Mouse (Mus musculus): ENCODE measurements around the gene Hnrnpl. TPM values are rescaled to one million over a fixed set of nuclear protein-coding genes. Genes with fewer than 3 reads are reported as not detected.

Hnrnpl gene
- polyA plus RNA-seq, 1 experiment from 2014 or later: 202 TPM

DNA sequence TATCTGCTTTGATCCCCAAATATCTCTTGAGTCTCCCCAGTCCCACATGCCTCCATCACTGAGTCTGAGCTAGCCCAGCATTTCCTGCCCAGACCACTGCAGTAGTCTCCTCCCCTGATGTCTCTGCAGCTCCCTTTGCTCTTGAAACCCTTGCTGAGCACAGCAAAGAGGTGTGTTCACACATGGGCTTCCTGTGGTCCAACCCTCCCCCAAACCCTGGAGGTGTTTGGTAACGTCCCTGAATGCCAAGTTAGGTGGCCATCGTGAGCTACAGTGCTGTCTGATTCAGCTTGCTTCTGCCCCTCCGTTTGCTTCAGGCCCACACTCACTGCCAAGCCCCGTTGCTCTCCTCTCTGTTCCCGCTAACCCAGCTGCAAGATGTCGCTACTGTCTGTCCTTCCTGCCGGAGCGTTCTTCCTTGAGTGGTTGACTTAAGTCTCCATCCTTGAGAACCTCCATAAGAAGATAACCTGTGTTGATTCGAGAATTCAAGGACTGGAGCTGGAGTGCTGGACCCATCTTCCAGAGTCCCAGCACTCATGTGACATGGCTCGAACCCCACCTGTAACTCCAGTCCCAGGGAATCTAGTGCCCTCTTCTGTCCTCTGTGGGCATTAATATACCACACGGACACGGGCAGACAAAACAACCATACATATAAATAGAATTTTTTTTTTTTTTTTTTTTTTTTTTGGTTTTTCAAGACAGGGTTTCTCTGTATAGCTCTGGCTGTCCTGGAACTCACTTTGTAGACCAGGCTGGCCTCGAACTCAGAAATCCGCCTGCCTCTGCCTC is 15.8 kb upstream of the Hnrnpl start:
- no peak overlapping the region for H3K4me2 ChIP-seq
- H3K4me3 ChIP-seq: no peak overlapping the region
- H3K27me3 ChIP-seq: no peaks in the 10 kb centered on the region
- peaks cover 10% of the 10 kb centered on the region for H3K36me3 ChIP-seq
- WGBS: 84% methylated on average over 14 of the region's 14 CpGs
- H3K27ac ChIP-seq: no peak overlapping the region
- H3K9ac ChIP-seq: no peak overlapping the region
- peaks cover 8% of the 10 kb centered on the region for H3K4me1 ChIP-seq (replicated peaks)
- ATAC-seq (ENCODE audit: low FRiP score): no peak
- no peaks in the 10 kb centered on the region for H3K9me3 ChIP-seq

DNA sequence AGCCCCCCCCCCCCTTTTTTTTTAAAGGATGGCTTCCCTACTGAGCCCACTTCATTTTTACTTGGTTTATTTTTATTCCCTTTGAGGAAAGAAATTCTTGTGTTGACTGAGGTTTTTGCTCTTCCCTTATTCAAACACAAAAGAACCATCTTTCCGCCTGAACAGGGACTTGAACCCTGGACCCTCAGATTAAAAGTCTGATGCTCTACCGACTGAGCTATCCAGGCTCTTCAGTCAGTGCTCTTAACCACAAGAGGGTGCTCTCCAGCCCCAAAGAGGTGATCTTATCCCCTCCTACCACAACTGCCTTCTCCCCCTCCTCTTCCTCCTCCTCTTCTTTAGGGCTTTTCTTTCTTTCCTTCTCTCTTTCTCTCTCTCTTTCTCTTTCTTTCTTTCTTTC is 14.5 kb upstream of the Hnrnpl start:
- H3K27me3 ChIP-seq: no peaks in the 10 kb centered on the region
- H3K4me1 ChIP-seq (replicated peaks): peaks cover 8% of the 10 kb centered on the region
- H3K27ac ChIP-seq: no peak overlapping the region
- no peaks in the 10 kb centered on the region for H3K9me3 ChIP-seq
- 32% methylated on average over 2 of the region's 2 CpGs for WGBS
- no peak for ATAC-seq (ENCODE audit: low FRiP score)
- no peak overlapping the region for H3K4me3 ChIP-seq
- no peak overlapping the region for H3K9ac ChIP-seq
- H3K36me3 ChIP-seq: 0 out of 2 replicates have a peak, but pooled peaks cover 2% of the 10 kb centered on the region
- H3K4me2 ChIP-seq: no peak overlapping the region

DNA sequence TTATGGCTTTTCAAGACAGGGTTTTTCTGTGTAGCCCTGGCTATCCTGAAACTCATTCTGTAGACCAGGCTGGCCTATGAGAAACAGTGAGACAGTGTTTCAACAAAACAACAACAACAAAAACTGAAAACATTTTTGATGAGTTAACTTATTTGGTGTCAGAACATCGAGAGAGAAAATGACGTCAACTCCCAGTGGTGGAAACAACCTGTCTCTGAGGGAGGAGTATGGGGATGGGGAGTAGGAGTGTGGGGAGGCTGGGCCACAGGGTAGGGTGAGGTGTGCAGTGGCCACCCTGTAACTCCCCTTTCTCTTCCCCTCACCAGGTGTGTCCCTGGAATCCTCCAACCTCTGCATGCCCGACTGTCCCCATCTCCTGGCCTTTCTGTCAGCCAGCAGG is 13.8 kb upstream of the Hnrnpl start:
- Histone ChIP-seq H3K27me3 (no peaks in the 10 kb centered on the region), H3K36me3 (no peaks in the 10 kb centered on the region), H3K9ac (no peak overlapping the region), H3K4me2 (no peak overlapping the region), H3K27ac (no peak overlapping the region), H3K4me1 (replicated peaks) (peaks cover 8% of the 10 kb centered on the region), H3K4me3 (no peak overlapping the region), H3K9me3 (no peaks in the 10 kb centered on the region)
- 92% methylated on average over 3 of the region's 3 CpGs for WGBS
- ATAC-seq (ENCODE audit: low FRiP score): no peak

DNA sequence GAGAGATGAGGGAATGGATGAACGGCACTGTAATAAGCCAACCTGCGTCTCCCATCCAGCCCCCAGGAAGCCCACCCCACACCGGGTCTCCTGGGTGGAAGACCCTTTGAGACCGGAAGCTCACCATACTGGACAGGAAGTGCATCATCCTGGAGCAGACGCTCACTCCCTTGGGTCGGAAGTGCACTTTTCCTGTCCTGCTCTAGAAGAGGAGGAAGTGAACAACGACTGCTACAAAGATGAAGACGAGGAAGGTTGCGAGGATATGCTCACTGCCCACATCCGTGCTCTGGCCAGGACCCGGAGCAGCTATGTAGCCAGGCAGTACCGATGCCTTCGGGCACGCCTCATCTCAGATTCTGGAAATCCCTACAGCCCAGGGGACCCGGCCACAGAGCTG is 12.5 kb upstream of the Hnrnpl start:
- H3K4me2 ChIP-seq: peak overlapping the region; percentile 45; the same call in 1 of the 2 replicates
- WGBS: 77% methylated on average over 15 of the region's 15 CpGs
- H3K27ac ChIP-seq: no peak overlapping the region
- no peaks in the 10 kb centered on the region for H3K27me3 ChIP-seq
- H3K4me1 ChIP-seq (replicated peaks): peaks cover 8% of the 10 kb centered on the region
- no peak for ATAC-seq (ENCODE audit: low FRiP score)
- H3K9me3 ChIP-seq: no peaks in the 10 kb centered on the region
- no peak overlapping the region for H3K4me3 ChIP-seq
- H3K9ac ChIP-seq: 0 out of 2 replicates have a peak overlapping the region, but pooled peaks have one; percentile 53
- H3K36me3 ChIP-seq: no peaks in the 10 kb centered on the region

DNA sequence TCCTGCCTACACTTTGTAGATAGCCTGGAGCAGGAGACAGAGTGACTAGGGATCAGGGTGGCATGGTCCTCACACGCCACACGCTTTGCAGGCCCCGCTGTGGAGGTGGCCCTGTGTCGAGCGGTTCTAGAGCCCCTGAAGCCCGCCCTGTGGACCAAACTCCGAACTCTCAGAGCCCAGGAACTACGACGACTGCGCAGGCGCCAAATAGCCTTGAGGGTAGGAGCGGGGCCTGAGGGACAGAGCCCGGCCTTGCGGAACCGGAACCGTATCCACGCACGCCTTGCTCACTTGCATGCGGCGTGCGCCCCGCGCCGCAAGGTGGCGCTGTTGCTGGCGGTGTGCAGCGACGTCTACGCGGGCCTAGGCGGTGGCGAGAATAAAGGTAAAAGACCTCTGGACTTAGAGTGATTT is 11.8 kb upstream of the Hnrnpl start:
- Histone ChIP-seq H3K27ac (no peak overlapping the region; the same call in 1 of the 2 replicates), H3K4me2 (peak overlapping the region; percentile 45), H3K4me3 (peak overlapping the region; percentile 9; the same call in 1 of the 2 replicates), H3K36me3 (no peaks in the 10 kb centered on the region), H3K9me3 (no peaks in the 10 kb centered on the region), H3K4me1 (replicated peaks) (peaks cover 8% of the 10 kb centered on the region), H3K9ac (peak overlapping the region; percentile 53), H3K27me3 (no peaks in the 10 kb centered on the region)
- WGBS: 13% methylated on average over 32 of the region's 32 CpGs
- peak; percentile 60 for ATAC-seq (ENCODE audit: low FRiP score)

DNA sequence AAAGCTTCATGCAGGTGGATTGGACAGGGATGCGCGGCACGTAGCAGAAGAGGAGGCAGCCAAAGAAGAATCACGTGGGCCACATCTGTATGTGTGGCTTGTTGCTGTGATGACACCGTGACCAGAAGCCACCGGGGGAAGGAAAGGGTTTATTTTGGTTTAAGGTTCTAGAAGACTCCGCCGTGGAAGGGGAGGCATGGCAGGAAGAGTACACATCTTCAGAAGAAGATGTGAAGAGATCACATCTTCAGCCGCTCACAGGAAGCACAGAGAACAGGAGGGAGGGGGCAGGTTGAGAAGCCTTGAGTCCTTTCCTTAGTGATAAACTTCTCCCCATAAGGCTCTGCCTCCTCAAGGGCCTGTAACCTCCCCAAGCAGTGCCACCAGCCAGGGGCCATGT is 8.3 kb upstream of the Hnrnpl start:
- no peaks in the 10 kb centered on the region for H3K36me3 ChIP-seq
- H3K4me2 ChIP-seq: no peak overlapping the region
- H3K27ac ChIP-seq: no peak overlapping the region
- peaks cover 24% of the 10 kb centered on the region for H3K4me1 ChIP-seq (replicated peaks)
- no peak overlapping the region for H3K9ac ChIP-seq
- no peaks in the 10 kb centered on the region for H3K27me3 ChIP-seq
- WGBS: 95% methylated on average over 9 of the region's 9 CpGs
- no peak for ATAC-seq (ENCODE audit: low FRiP score)
- H3K9me3 ChIP-seq: no peaks in the 10 kb centered on the region
- H3K4me3 ChIP-seq: no peak overlapping the region

DNA sequence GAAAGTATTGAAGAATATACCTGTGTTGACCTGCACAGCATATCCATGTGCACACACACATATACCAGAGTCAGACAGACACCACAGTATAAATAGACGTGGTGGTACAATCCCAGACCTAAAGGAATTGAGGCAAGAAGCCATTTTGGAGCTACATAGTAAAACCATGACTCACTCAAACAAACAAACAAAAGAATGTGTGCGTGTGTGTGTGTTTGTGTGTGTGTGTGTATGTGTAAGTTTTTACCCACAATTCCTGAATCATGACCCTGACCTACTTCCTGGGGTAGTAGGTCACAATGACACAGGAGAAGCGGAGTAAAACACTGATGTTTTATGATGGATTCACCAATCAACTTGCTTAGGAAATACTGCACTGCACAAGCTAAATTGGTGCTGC is 6.9 kb upstream of the Hnrnpl start:
- Histone ChIP-seq H3K9me3 (no peaks in the 10 kb centered on the region), H3K4me1 (replicated peaks) (peaks cover 22% of the 10 kb centered on the region), H3K27ac (no peak overlapping the region), H3K4me3 (no peak overlapping the region), H3K4me2 (no peak overlapping the region), H3K36me3 (no peaks in the 10 kb centered on the region), H3K9ac (no peak overlapping the region), H3K27me3 (no peaks in the 10 kb centered on the region)
- no peak for ATAC-seq (ENCODE audit: low FRiP score)
- WGBS: 82% methylated on average over 3 of the region's 3 CpGs

DNA sequence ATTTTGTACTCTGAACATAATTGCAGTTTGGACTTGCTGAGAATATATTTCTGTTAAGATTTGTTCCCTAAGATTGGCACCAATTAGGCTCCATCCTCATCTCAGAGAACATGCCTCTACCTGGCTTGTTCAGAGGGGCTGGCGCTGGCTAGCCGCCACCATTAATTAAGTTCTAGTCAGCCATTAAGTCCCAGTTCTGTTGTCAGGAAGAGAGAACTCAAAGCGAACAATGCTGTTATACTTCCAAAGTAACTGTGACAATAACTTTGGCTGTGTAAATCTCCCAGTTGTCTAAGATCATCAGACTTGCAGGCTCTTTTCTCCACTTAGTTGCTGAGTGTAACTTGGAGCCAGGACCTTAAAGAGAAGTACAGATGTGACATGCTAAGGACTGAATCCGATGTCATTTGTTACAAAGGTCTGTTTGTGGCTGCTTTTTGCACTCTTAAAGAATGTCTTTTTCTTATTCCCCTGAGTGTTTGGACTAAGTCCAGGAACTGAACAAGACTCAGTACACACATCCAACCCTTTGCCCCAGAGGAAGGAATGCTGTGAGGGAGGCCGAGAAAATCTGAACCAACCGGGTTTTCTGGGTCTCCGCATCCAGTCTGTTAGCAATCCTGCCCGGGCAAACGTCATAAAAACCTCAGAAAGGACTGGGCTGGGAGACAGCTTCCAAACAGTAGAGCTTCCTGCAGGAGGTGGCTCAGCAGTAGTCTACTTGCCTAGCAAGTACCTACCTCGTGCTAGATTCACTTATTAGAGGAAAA is 6.3 kb upstream of the Hnrnpl start:
- Histone ChIP-seq H3K36me3 (no peaks in the 10 kb centered on the region), H3K4me1 (replicated peaks) (peaks cover 16% of the 10 kb centered on the region), H3K4me3 (no peak overlapping the region), H3K4me2 (no peak overlapping the region), H3K27me3 (no peaks in the 10 kb centered on the region), H3K9ac (no peak overlapping the region), H3K27ac (peak overlapping the region; percentile 70), H3K9me3 (no peaks in the 10 kb centered on the region)
- ATAC-seq (ENCODE audit: low FRiP score): no peak
- WGBS: 30% methylated on average over 10 of the region's 10 CpGs

DNA sequence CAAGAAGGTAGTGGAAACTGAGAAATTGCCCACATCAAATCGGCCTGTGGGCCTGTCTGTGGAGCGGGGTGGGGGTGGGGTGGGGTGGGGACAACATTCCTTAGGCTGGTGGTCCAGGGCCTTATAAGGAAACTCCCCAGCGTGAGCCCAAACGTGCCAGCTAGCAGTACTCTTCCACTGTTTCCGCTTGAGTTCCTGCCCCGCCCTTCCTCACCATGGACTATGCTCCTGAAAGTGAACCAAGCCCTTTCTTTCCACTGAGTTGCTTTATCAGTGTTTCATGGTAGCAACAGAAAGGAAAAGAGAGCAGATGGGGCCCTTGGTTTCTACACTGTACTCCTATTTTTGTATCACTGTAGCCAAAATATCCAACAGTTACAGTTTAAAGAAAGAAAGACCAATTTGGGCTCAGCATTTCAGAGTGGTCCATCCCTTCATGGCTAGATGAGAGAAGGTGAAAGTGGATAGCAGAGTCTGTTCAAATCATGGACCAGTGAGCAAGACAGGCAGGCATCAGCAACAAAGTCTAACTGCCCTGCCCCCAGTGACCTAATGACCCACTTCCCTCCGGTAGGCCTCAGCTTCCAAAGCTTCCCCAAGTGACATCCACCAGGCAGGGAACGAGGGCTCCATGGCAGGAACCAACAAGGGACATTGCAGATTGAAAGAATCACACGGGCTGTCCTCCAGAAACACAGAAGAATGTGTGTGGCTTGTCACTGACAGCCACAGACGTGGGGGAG is 5.3 kb upstream of the Hnrnpl start:
- no peak overlapping the region for H3K4me2 ChIP-seq
- H3K9ac ChIP-seq: no peak overlapping the region
- no peaks in the 10 kb centered on the region for H3K36me3 ChIP-seq
- no peaks in the 10 kb centered on the region for H3K9me3 ChIP-seq
- no peak for ATAC-seq (ENCODE audit: low FRiP score)
- WGBS: 7% methylated on average over 10 of the region's 10 CpGs
- H3K27me3 ChIP-seq: no peaks in the 10 kb centered on the region
- H3K4me3 ChIP-seq: no peak overlapping the region
- peak overlapping the region; percentile 70 for H3K27ac ChIP-seq
- peaks cover 21% of the 10 kb centered on the region for H3K4me1 ChIP-seq (replicated peaks)

DNA sequence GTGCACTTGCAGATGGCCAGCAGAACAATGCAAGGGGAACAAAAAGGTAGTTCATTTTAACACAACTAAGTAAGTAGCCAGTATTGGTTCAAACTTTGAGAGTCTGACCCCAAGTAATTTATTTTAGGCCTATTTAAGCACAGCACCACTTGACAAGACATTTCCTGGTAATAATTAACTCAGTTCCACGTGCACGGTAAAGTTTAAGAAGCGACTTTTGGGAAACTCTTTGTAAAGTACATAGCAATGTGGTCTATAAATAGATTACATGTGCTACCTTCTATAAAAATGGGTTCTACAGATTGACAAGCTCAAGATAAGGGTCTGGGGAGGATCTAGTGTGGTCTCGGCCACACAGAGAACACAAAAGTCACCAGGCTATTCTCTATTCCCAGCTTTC is 4.6 kb upstream of the Hnrnpl start:
- Histone ChIP-seq H3K4me1 (replicated peaks) (peaks cover 25% of the 10 kb centered on the region), H3K27ac (no peak overlapping the region), H3K27me3 (no peaks in the 10 kb centered on the region), H3K36me3 (no peaks in the 10 kb centered on the region), H3K4me3 (no peak overlapping the region), H3K4me2 (no peak overlapping the region), H3K9ac (no peak overlapping the region), H3K9me3 (no peaks in the 10 kb centered on the region)
- no peak for ATAC-seq (ENCODE audit: low FRiP score)
- 51% methylated on average over 4 of the region's 4 CpGs for WGBS

DNA sequence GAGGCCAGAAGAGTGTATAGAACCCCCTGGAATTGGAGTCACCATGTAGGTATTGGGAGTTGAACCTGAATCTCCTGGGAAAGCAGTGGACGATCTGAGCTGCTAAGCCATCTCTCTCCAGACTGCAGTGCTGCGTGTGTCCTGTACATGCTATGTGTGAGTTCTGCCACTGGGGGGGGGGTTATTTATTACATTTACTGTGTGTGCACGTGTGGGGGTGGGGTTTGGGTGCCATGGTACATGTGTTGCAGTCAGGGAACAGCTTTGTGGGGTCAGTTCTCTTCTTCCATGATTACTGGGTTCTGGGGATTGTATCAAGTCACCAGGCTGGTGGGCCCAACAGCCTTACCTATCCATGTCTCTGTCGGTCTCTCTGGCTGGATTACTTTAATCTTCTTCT is 1.5 kb upstream of the Hnrnpl start:
- WGBS: 74% methylated on average over 4 of the region's 4 CpGs
- H3K27me3 ChIP-seq: no peaks in the 10 kb centered on the region
- H3K4me2 ChIP-seq: no peak overlapping the region
- H3K9ac ChIP-seq: no peak overlapping the region
- H3K9me3 ChIP-seq: no peaks in the 10 kb centered on the region
- no peaks in the 10 kb centered on the region for H3K36me3 ChIP-seq
- no peak overlapping the region for H3K27ac ChIP-seq
- ATAC-seq (ENCODE audit: low FRiP score): no peak
- H3K4me3 ChIP-seq: no peak overlapping the region
- H3K4me1 ChIP-seq (replicated peaks): peaks cover 34% of the 10 kb centered on the region

DNA sequence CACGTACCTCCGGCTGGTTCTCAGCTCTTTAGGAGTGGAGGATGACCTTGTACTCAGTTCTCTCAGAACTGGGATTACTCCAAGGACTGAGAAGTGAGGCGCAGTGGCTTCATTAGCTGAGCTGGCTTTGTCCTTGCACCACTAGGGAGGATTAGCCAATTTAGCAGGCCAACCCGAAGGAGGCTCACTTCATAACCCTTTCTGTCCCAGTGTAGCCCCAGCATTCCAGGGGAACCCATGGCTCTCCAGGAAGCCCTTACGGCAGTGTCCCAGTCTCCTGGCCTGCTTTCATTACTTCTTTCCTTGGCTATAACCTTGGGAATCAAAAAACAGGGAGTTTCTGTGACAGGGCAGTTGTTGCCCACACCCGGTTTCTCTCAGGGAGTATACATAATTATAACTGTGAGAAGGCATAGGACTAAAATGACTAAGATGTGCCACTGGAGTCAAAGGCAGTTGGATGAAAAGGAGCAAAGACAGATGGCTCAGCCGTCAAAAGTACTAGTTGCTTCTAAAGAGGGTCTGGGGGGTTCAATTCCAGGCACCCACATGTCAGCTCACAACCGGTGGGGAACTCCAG is 610 bp upstream of the Hnrnpl start:
- H3K4me2 ChIP-seq: peak overlapping the region; percentile 94
- peak overlapping the region; percentile 76 for H3K4me3 ChIP-seq
- no peaks in the 10 kb centered on the region for H3K27me3 ChIP-seq
- H3K36me3 ChIP-seq: peaks cover 8% of the 10 kb centered on the region
- H3K27ac ChIP-seq: peak overlapping the region; percentile 100
- ATAC-seq (ENCODE audit: low FRiP score): no peak
- peaks cover 36% of the 10 kb centered on the region for H3K4me1 ChIP-seq (replicated peaks)
- H3K9me3 ChIP-seq: no peaks in the 10 kb centered on the region
- peak overlapping the region; percentile 92 for H3K9ac ChIP-seq
- 46% methylated on average over 6 of the region's 8 CpGs for WGBS
